Mouse (Mus musculus) cortical plate, adult 2 months (tissue): ENCODE measurements around the gene C9orf72. TPM values are rescaled to one million over a fixed set of nuclear protein-coding genes. Genes with fewer than 3 reads are reported as not detected.
"Not testable (repeated sequence)": the region's sequence is repeated elsewhere in the genome, so short reads cannot be mapped to it uniquely, and the experiment has no call there.

ENCODE experiments used
- H3K27ac ChIP-seq: fragments of 200-500 bp; 2 replicates; pipeline ENCODE4 v1.5.1; 2012; ENCODE audit warnings: low read length, control low read depth, inconsistent platforms; ENCODE audit not compliant: insufficient read depth
- H3K4me1 ChIP-seq: fragments of 200-500 bp; 2 replicates; pipeline ENCODE4 v1.6.1; 2011; ENCODE audit warnings: low read length; ENCODE audit not compliant: control insufficient read depth, insufficient read depth
- H3K4me3 ChIP-seq: fragments of 200-500 bp; 2 replicates; pipeline ENCODE4 v1.5.1; 2011; ENCODE audit warnings: mild to moderate bottlenecking, low read length, control low read depth; ENCODE audit not compliant: insufficient read depth
- CTCF ChIP-seq: fragments of 200-500 bp; IDR thresholded peaks from 2 replicates; pipeline ENCODE4 v1.5.1; 2011; ENCODE audit warnings: mild to moderate bottlenecking, control low read depth, low read length; ENCODE audit not compliant: insufficient read depth; ENCODE audit errors: extremely low read depth
- POLR2A ChIP-seq: fragments of 200-500 bp; IDR thresholded peaks from 2 replicates; pipeline ENCODE4 v1.6.1; 2011; ENCODE audit warnings: mild to moderate bottlenecking, low read length, control low read depth; ENCODE audit not compliant: insufficient read depth; ENCODE audit errors: extremely low read depth
- polyA plus RNA-seq: library from polyadenylated mRNA; depleted of rRNA; stranded (reverse); fragments of >200 nt; gene quantifications from 2 replicates; pipeline ENCODE4 v1.2.3, GENCODE M21; 2012; rRNA removed

Gene C9orf72
- polyA plus RNA-seq = 22.7 and 23.9 TPM in 2 replicates

DNA sequence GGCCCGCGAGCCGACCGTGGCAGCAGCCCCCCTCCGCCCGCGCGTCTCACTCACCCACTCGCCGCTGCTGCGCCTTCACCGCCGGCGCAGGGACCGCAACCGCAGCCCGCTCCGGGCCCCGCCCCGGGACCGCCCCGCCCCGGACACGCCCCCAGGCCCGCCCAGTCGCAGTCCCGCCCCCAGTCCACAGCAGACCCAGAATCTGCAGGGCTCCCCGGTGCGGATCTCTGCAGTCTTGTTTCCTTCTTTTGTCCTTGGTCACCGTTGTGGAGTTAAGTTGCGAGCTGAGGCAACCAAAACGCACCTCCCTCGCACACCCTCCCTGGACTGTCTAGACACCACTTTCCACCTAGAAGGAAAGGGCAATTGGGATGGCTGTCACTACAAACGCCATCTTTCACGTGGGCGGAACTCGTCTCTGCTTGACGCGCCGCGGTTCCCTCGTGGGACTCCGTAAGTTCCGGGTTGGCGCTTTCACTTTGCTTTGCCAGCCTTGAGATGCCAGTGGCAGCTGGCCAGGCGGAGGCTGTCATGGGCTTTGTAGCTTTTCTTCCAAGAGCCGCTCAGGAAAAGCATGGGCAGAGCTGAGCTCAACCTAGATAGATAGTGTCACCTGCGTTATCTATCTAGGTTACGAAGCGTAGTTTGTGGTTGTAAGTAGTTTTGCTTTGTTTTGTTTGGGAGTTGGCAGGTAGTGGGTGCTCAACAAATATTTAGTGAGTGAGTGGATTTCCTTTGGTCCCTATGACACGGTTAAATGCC lies at the start of gene C9orf72:
Gene C9orf72 (minus strand): TSS at position 442 of the 762 bp plus-strand sequence.
- TF ChIP-seq CTCF = no peak
- peak; percentile 87 for TF ChIP-seq POLR2A
- H3K27ac ChIP-seq = peak within 1 kb of the TSS; percentile 48
- 0 out of 2 replicates have a peak, but pooled peaks cover 1% of the 10 kb centered on the region for H3K4me1 ChIP-seq
- peak within 1 kb of the TSS; percentile 65 for H3K4me3 ChIP-seq

DNA sequence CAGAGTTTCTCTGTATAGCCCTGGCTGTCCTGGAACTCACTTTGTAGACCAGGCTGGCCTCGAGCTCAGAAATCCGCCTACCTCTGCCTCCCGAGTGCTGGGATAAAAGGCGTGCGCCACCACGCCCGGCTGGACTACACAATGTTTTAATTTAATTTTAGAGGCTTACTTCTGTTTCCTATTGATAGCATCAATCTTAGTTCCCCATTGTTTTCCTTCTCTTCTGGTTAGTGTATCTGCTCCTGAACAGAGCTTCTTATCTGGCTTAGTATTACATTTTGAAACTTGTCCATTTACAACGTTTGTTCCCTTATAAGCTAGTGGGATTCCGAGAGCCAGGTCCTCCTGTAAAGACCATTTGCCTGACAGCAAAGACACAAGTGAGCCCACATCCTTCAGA lies 33.0 kb upstream of the C9orf72 start:
- H3K27ac ChIP-seq = no peak overlapping the region
- TF ChIP-seq CTCF = no peak
- no peak for TF ChIP-seq POLR2A
- no peak overlapping the region for H3K4me3 ChIP-seq
- H3K4me1 ChIP-seq = no peaks in the 10 kb centered on the region

- TF ChIP-seq CTCF (no peak), POLR2A (no peak)
- Histone ChIP-seq H3K4me1 (no peaks in the 10 kb centered on the region), H3K4me3 (no peak overlapping the region), H3K27ac (no peak overlapping the region)
Observed at GRCm38 (mm10) chr4:35244023-35244422, 18.0 kb upstream of the C9orf72 start.

DNA sequence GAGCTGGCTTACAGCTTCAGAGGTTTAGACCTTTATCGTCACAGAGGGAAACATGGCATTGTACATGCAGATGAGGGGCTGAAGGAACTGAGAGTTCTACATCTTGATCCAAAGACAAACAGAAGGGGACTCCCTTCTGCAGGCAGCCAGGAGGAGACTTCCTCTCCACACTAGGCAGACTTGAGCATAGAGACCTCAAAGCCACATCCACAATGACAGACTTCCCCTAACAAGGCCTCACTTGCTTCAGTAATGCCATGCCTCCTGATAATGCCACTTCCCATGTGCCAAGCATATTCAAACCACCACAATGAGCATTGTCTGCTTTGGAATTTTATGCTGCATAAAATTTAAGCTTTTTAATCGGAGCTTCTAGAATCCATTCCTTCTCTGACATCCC lies 15.8 kb upstream of the C9orf72 start:
- Histone ChIP-seq H3K4me1 (no peaks in the 10 kb centered on the region), H3K27ac (no peak overlapping the region), H3K4me3 (no peak overlapping the region)
- TF ChIP-seq POLR2A (no peak), CTCF (no peak)

DNA sequence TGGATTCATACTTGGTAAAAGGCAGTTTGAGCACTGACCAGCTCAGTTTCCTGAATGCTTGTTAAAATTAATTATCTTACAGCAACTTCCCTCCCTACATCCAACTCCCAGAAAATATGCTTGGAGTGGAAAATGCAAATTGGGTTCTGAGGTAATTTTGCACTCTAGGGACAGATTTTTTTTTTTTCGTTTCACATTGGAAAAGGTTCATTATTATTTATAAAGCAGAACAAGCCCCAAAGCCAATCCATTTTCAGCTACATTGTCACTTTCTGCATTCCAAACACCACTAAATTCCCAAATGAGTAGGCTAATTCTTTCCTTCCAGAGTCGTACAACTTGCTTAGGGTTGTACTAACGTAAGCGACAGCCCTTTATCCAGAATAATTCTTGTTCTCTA lies 12.7 kb upstream of the C9orf72 start:
- no peak for TF ChIP-seq POLR2A
- TF ChIP-seq CTCF = no peak
- H3K27ac ChIP-seq = no peak overlapping the region
- no peaks in the 10 kb centered on the region for H3K4me1 ChIP-seq
- no peak overlapping the region for H3K4me3 ChIP-seq

GRCm38 (mm10) chr4:35238240-35238639 lies 12.3 kb upstream of the C9orf72 start:
- H3K4me3 ChIP-seq, H3K4me1 ChIP-seq, H3K27ac ChIP-seq: not testable (repeated sequence)

DNA sequence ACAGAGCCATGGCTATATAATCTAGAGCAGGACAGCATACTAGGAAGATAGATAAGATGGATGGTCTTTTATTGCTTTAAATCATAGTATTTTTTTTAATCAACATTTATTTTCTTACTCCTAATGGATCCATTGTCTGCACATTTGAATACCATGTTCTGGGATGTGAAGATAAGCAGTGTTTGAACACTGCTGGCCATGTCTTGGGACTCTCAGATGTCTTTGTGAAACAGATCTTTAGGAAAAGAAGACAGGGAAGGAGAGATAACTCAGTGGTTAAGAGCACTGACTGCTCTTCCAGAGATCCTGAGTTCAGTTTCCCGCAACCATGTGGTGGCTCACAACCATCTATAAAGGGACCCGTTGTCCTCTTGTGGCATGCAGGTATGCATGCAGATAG lies 10.3 kb upstream of the C9orf72 start:
- H3K4me1 ChIP-seq = no peaks in the 10 kb centered on the region
- H3K4me3 ChIP-seq = no peak overlapping the region
- no peak overlapping the region for H3K27ac ChIP-seq
- TF ChIP-seq POLR2A (no peak), CTCF (no peak)

DNA sequence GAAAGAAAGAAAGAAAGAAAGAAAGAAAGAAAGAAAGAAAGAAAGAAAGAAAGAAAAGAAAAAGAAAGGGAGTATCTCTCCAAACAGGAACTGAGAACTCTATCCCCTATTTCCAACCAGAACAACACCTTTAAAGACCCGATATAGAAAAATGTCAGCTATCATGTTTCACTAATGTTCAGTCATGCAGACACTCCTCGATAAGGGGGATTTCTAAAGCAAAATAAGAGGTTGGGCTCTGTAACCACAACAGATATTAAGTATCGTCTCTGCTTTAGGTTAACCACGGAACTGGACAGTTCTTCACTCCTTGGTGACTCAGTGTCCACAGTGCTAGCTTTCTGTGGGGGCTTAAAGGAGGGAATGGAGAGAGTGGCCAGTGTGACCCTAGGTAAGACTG lies 2.3 kb upstream of the C9orf72 start:
- TF ChIP-seq POLR2A = no peak
- no peak for TF ChIP-seq CTCF
- H3K4me1 ChIP-seq = no peaks in the 10 kb centered on the region
- no peak overlapping the region for H3K4me3 ChIP-seq
- no peak overlapping the region for H3K27ac ChIP-seq

- Histone ChIP-seq H3K4me1 (0 out of 2 replicates have a peak, but pooled peaks cover 1% of the 10 kb centered on the region), H3K27ac (peak overlapping the region; percentile 33; the same call in 1 of the 2 replicates), H3K4me3 (peak overlapping the region; percentile 65)
- no peak for TF ChIP-seq CTCF
Observed at GRCm38 (mm10) chr4:35226496-35226992, 569 bp upstream of the C9orf72 start.

- no peak for TF ChIP-seq POLR2A
- TF ChIP-seq CTCF = no peak
- H3K4me3 ChIP-seq = peak overlapping the region; percentile 65
- 0 out of 2 replicates have a peak, but pooled peaks cover 1% of the 10 kb centered on the region for H3K4me1 ChIP-seq
- H3K27ac ChIP-seq = no peak overlapping the region
Observed at GRCm38 (mm10) chr4:35225141-35225733, 738 bp downstream of the C9orf72 start.
